Mouse (Mus musculus): Measurements from ENCODE around the gene Zbtb39.

GRCm38 (mm10) chr10:127730285-127730932 is 8.9 kb upstream of the Zbtb39 start:
- TF ChIP-seq POLR2A (IDR thresholded peaks at IDR 0.05; ENCODE audit: control insufficient read depth, extremely low read depth, insufficient read depth, low read length, poor library complexity) (no peak), CTCF (IDR thresholded peaks at IDR 0.05; ENCODE audit: borderline replicate concordance, control insufficient read depth, extremely low read depth, insufficient read depth, low read length, poor library complexity) (no peak)

Measured in thymus, adult 2 months (tissue).